Mouse (Mus musculus) erythroblast, embryonic 14.5 days (primary cell): ENCODE data around the gene Gpr15. TPM values are rescaled to one million over a fixed set of nuclear protein-coding genes. Genes with fewer than 3 reads are reported as not detected.
A peak's percentile ranks its signal among the peaks of the same experiment; 100 is the strongest.

ENCODE experiments used
- H3K27me3 ChIP-seq: 2 replicates; pipeline ENCODE4 v1.6.1; 2012; ENCODE audit warnings: inconsistent platforms; ENCODE audit not compliant: control insufficient read depth
- H3K36me3 ChIP-seq: 2 replicates; pipeline ENCODE4 v1.6.1; 2012; ENCODE audit warnings: mild to moderate bottlenecking, inconsistent platforms; ENCODE audit not compliant: control insufficient read depth
- H3K4me1 ChIP-seq: 2 replicates; pipeline ENCODE4 v1.6.1; 2012; ENCODE audit warnings: inconsistent platforms; ENCODE audit not compliant: control insufficient read depth
- H3K4me3 ChIP-seq: replicated peaks from 2 replicates; pipeline ENCODE3; 2012; ENCODE audit warnings: moderate library complexity, mild to moderate bottlenecking, inconsistent platforms
- H3K9me3 ChIP-seq: 2 replicates; pipeline ENCODE4 v1.6.1; 2012; ENCODE audit warnings: low read length, inconsistent platforms, mixed read lengths; ENCODE audit not compliant: control insufficient read depth
- GATA1 ChIP-seq: IDR thresholded peaks from 2 replicates; pipeline ENCODE4 v1.6.1; 2012; ENCODE audit warnings: low read length, inconsistent platforms, mixed read lengths
- TAL1 ChIP-seq: IDR thresholded peaks from 3 replicates; pipeline ENCODE4 v1.6.1; 2012; ENCODE audit warnings: low read length, inconsistent platforms, mixed read lengths
- polyA plus RNA-seq: library from polyadenylated mRNA; stranded (reverse); fragments of >175 nt; gene quantifications from 2 replicates; pipeline ENCODE4 v1.2.3, GENCODE M21; 2012

Gene Gpr15
- polyA plus RNA-seq, 1 experiment = not detected

- Histone ChIP-seq H3K36me3 (peaks cover 99% of the 10 kb centered on the region), H3K9me3 (no peaks in the 10 kb centered on the region), H3K4me3 (peak overlapping the region; percentile 52), H3K27me3 (no peaks in the 10 kb centered on the region), H3K4me1 (peaks cover 69% of the 10 kb centered on the region)
- TF ChIP-seq TAL1 (no peak), GATA1 (no peak)
These were observed 42.2 kb downstream of the Gpr15 start for GRCm38 (mm10) chr16:58676633-58677032.

GRCm38 (mm10) chr16:58676156-58676555 lies 42.7 kb downstream of the Gpr15 start:
- TF ChIP-seq TAL1 = no peak
- TF ChIP-seq GATA1 = no peak
- Histone ChIP-seq H3K4me1 (peaks cover 64% of the 10 kb centered on the region), H3K9me3 (no peaks in the 10 kb centered on the region), H3K27me3 (no peaks in the 10 kb centered on the region), H3K4me3 (peak overlapping the region; percentile 52), H3K36me3 (peaks cover 99% of the 10 kb centered on the region)

- TF ChIP-seq GATA1 = no peak
- Histone ChIP-seq H3K36me3 (peaks cover 99% of the 10 kb centered on the region), H3K27me3 (no peaks in the 10 kb centered on the region), H3K4me3 (peak overlapping the region; percentile 62), H3K4me1 (peaks cover 58% of the 10 kb centered on the region), H3K9me3 (no peaks in the 10 kb centered on the region)
These were observed 43.6 kb downstream of the Gpr15 start for GRCm38 (mm10) chr16:58675256-58675655.

- peaks cover 88% of the 10 kb centered on the region for H3K36me3 ChIP-seq
- no peaks in the 10 kb centered on the region for H3K27me3 ChIP-seq
- peaks cover 66% of the 10 kb centered on the region for H3K4me1 ChIP-seq
- peak overlapping the region; percentile 62 for H3K4me3 ChIP-seq
- no peaks in the 10 kb centered on the region for H3K9me3 ChIP-seq
- TF ChIP-seq TAL1 (no peak), GATA1 (no peak)
These were observed 45.0 kb downstream of the Gpr15 start for GRCm38 (mm10) chr16:58673811-58674410.

- no peak for TF ChIP-seq TAL1
- no peak for TF ChIP-seq GATA1
- H3K4me3 ChIP-seq = peak overlapping the region; percentile 87
- H3K27me3 ChIP-seq = no peaks in the 10 kb centered on the region
- peaks cover 74% of the 10 kb centered on the region for H3K36me3 ChIP-seq
- H3K4me1 ChIP-seq = peaks cover 68% of the 10 kb centered on the region
- no peaks in the 10 kb centered on the region for H3K9me3 ChIP-seq
These were observed 46.5 kb downstream of the Gpr15 start for GRCm38 (mm10) chr16:58672396-58672795.

GRCm38 (mm10) chr16:58671212-58671985 lies 47.5 kb downstream of the Gpr15 start:
- H3K4me1 ChIP-seq = peaks cover 68% of the 10 kb centered on the region
- peak overlapping the region; percentile 87 for H3K4me3 ChIP-seq
- H3K36me3 ChIP-seq = peaks cover 68% of the 10 kb centered on the region
- no peaks in the 10 kb centered on the region for H3K27me3 ChIP-seq
- no peaks in the 10 kb centered on the region for H3K9me3 ChIP-seq
- TF ChIP-seq GATA1 = no peak

GRCm38 (mm10) chr16:58670643-58671042 lies 48.2 kb downstream of the Gpr15 start:
- no peaks in the 10 kb centered on the region for H3K27me3 ChIP-seq
- H3K9me3 ChIP-seq = no peaks in the 10 kb centered on the region
- H3K36me3 ChIP-seq = peaks cover 68% of the 10 kb centered on the region
- peaks cover 69% of the 10 kb centered on the region for H3K4me1 ChIP-seq
- TF ChIP-seq GATA1 = no peak
- TF ChIP-seq TAL1 = no peak
- H3K4me3 ChIP-seq = peak overlapping the region; percentile 87

- no peaks in the 10 kb centered on the region for H3K27me3 ChIP-seq
- H3K4me3 ChIP-seq = peak within 1 kb of the TSS; percentile 87
- TF ChIP-seq GATA1 (peak; percentile 98), TAL1 (peak; percentile 96)
- peaks cover 62% of the 10 kb centered on the region for H3K36me3 ChIP-seq
- H3K9me3 ChIP-seq = no peaks in the 10 kb centered on the region
- H3K4me1 ChIP-seq = peaks cover 71% of the 10 kb centered on the region
These were observed 48.8 kb downstream of the Gpr15 start, which contains the start of gene Cpox for GRCm38 (mm10) chr16:58669917-58670630. Cpox (plus strand) TSS chr16:58670292.

GRCm38 (mm10) chr16:58669264-58669663 lies 49.6 kb downstream of the Gpr15 start:
- H3K27me3 ChIP-seq = no peaks in the 10 kb centered on the region
- H3K9me3 ChIP-seq = no peaks in the 10 kb centered on the region
- TF ChIP-seq GATA1 (peak; percentile 67; the same call in 1 of the 2 replicates), TAL1 (no peak)
- peak overlapping the region; percentile 87 for H3K4me3 ChIP-seq
- H3K4me1 ChIP-seq = peaks cover 71% of the 10 kb centered on the region
- H3K36me3 ChIP-seq = peaks cover 57% of the 10 kb centered on the region
